Mouse (Mus musculus) midbrain, postnatal 0 days (tissue): ENCODE measurements around the gene Gm26620. TPM values are rescaled to one million over a fixed set of nuclear protein-coding genes. Genes with fewer than 3 reads are reported as not detected.

Experiments
- ATAC-seq: fragments of 200-750 bp; cut with Nextera tagmentation; 2 replicates; pipeline ENCODE4 v1.8.0; 2017; ENCODE audit warnings: moderate number of reproducible peaks, mild to moderate bottlenecking, moderate TSS enrichment, moderate library complexity; ENCODE audit not compliant: low FRiP score
- DNase-seq: peaks from one replicate; pipeline ENCODE4 v3.0.0-alpha.2; 2015; ENCODE audit warnings: low spot score
- H3K27ac ChIP-seq: fragments of 300-500 bp; sonication (generic); 2 replicates; pipeline ENCODE4 v1.5.1; 2014; ENCODE audit warnings: low read depth, mild to moderate bottlenecking, low read length, mixed read lengths
- H3K27me3 ChIP-seq: fragments of 300-500 bp; sonication (generic); 2 replicates; pipeline ENCODE4 v1.6.1; 2014; ENCODE audit warnings: low read length, control low read depth, mixed read lengths; ENCODE audit not compliant: insufficient read depth
- H3K36me3 ChIP-seq: fragments of 300-500 bp; sonication (generic); 2 replicates; pipeline ENCODE4 v1.6.1; 2014; ENCODE audit warnings: low read length, control low read depth, mixed read lengths; ENCODE audit not compliant: insufficient read depth
- H3K4me1 ChIP-seq: fragments of 300-500 bp; sonication (generic); 2 replicates; pipeline ENCODE4 v1.6.1; 2014; ENCODE audit warnings: mild to moderate bottlenecking, control low read depth, antibody characterized with exemption, low read length, mixed read lengths; ENCODE audit not compliant: insufficient read depth
- H3K4me2 ChIP-seq: fragments of 300-500 bp; sonication (generic); 2 replicates; pipeline ENCODE4 v1.6.1; 2014; ENCODE audit warnings: low read depth, mild to moderate bottlenecking, low read length, mixed read lengths; ENCODE audit not compliant: poor library complexity, severe bottlenecking
- H3K4me3 ChIP-seq: fragments of 300-500 bp; sonication (generic); 2 replicates; pipeline ENCODE4 v1.5.1; 2014; ENCODE audit warnings: low read depth, mild to moderate bottlenecking, low read length, moderate library complexity
- H3K9ac ChIP-seq: fragments of 300-500 bp; sonication (generic); replicated peaks from 2 replicates; pipeline ENCODE4 v1.6.1; 2014; ENCODE audit warnings: mild to moderate bottlenecking, low read length, moderate library complexity, mixed read lengths; ENCODE audit not compliant: poor library complexity, severe bottlenecking
- H3K9me3 ChIP-seq: fragments of 300-500 bp; sonication (generic); 2 replicates; pipeline ENCODE4 v1.6.1; 2016; ENCODE audit warnings: low read length, control low read depth
- CTCF ChIP-seq: IDR thresholded peaks from 2 replicates; pipeline ENCODE4 v1.5.1; 2016; ENCODE audit warnings: antibody characterized with exemption, mild to moderate bottlenecking
- WGBS: fragments of 180-500 bp; shearing (Covaris S2); extraction: QIAGEN DNeasy Blood & Tissue Kit; methylation state at CpG from one replicate; pipeline ENCODE4 v1.1.7; 2014; 5-methylcytosine and 5-hydroxymethylcytosine counted together
- polyA plus RNA-seq: library from polyadenylated mRNA; unstranded; fragments of >200 nt; fragmentation: Nextera tagmentation; extraction: Ambion mirVana; gene quantifications from 2 replicates; pipeline ENCODE4 v1.2.1, GENCODE M21; 2015
- total RNA-seq: library from RNA; depleted of rRNA; stranded (reverse); fragments of >200 nt; gene quantifications from 2 replicates; pipeline ENCODE4 v1.2.3, GENCODE M21; 2014

Gene Gm26620
- total and polyA plus RNA-seq, 2 experiments from 2014 or later = 0.77 to 1.6 TPM

DNA sequence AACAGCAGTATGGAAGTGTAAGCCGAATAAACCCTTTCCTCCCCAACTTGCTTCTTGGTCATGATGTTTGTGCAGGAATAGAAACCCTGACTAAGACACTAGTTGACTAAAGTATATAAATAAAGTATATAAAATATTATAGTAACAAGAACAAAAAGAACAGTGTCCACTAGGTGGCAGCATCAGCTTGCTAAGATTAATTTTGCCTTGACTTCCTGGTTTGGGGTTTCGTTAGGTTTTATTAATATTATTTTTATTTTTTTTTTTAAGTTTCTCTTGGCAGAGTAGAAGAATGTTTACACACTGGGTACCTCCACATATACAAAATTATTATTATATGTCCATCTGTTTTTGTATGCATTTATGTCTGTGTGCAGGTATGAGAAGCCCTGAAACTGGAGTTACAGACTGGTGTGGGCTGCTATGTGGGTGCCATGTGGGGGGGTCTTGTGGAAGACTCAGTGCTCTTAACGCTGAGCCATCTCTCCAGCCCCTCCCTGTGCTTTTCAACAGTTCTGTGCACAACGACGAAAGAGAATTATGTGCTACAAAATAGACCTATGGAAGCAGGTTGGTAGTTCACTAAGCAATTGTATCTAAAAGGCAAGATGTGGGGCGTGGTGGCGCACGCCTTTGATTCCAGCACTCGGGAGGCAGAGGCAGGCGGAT lies 16.1 kb downstream of the Gm26620 start:
- Histone ChIP-seq H3K9ac (no peak overlapping the region), H3K4me2 (peak overlapping the region; percentile 18; the same call in 1 of the 2 replicates), H3K27me3 (peaks cover 7% of the 10 kb centered on the region; the same call in 1 of the 2 replicates), H3K4me3 (no peak overlapping the region), H3K4me1 (no peaks in the 10 kb centered on the region), H3K27ac (no peak overlapping the region), H3K9me3 (no peaks in the 10 kb centered on the region), H3K36me3 (no peaks in the 10 kb centered on the region)
- TF ChIP-seq CTCF = peak; percentile 74
- DNase-seq (peak; percentile 84), ATAC-seq (peak; percentile 32; the same call in 1 of the 2 replicates)
- 32% methylated on average over 10 of the region's 10 CpGs for WGBS

DNA sequence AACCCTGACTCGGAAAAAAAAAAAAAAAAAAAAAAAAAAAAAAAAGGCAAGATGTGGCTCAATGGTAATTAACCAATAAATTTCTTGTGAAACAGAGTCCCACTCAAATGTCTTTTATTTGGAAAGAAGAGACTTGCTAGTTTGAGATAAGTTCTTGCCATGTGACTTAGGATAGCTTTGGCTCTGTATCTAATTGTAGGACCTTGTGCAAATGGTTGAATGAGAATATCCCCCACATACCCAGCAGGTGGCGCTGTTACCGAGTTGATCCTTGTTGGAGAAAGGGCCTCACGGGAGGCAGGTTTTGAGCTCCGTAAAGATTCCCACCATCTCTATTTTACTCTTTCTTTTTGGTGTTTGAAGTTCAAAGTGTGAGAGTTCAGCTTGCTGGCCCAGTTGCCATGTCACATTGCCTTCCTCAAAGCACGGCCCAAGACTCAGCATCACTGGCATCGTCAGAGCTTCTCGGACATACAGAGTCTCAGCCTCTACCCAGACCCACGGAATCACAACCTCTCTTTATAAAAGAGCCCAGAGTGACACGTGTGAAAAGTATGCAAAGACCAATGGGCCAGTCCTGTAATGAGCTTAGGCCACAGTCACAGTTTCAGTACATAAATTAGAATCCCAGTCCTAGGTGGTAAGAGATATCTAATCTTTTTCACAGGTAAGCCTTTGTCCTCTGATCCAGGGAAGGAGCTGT lies 16.8 kb downstream of the Gm26620 start:
- Histone ChIP-seq H3K4me3 (no peak overlapping the region), H3K9me3 (no peaks in the 10 kb centered on the region), H3K4me1 (no peaks in the 10 kb centered on the region), H3K36me3 (no peaks in the 10 kb centered on the region), H3K27me3 (peaks cover 7% of the 10 kb centered on the region; the same call in 1 of the 2 replicates), H3K4me2 (0 out of 2 replicates have a peak overlapping the region, but pooled peaks have one; percentile 22), H3K27ac (no peak overlapping the region), H3K9ac (no peak overlapping the region)
- DNase-seq = peak; percentile 90
- peak; percentile 90 for TF ChIP-seq CTCF
- WGBS = 27% methylated on average over 10 of the region's 10 CpGs
- peak; percentile 75; the same call in 1 of the 2 replicates for ATAC-seq

DNA sequence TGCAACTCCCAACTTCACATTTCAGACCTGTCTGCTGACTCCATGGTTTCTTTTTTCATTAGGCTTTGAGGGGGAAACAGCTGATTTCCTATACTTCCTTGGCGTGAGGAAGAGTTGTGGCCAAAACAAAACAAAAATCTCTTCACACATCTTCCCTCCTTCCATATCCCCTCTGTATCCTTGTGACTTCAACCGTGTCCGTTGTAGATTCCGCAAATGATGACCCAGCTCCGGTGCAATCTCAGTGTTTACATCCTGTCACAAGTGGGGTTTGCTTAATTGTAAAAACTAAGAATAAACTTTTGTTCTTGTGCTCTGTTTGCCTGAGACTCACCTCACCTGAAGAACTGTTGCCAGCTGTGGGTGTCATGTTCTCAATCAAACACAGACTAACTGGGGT lies 18.6 kb downstream of the Gm26620 start:
- Histone ChIP-seq H3K9me3 (no peaks in the 10 kb centered on the region), H3K27me3 (peaks cover 14% of the 10 kb centered on the region), H3K27ac (no peak overlapping the region), H3K4me1 (peaks cover 8% of the 10 kb centered on the region; the same call in 1 of the 2 replicates), H3K36me3 (no peaks in the 10 kb centered on the region), H3K4me3 (no peak overlapping the region), H3K9ac (no peak overlapping the region), H3K4me2 (no peak overlapping the region)
- WGBS = 74% methylated on average over 5 of the region's 5 CpGs
- ATAC-seq (no peak), DNase-seq (no peak)
- no peak for TF ChIP-seq CTCF

DNA sequence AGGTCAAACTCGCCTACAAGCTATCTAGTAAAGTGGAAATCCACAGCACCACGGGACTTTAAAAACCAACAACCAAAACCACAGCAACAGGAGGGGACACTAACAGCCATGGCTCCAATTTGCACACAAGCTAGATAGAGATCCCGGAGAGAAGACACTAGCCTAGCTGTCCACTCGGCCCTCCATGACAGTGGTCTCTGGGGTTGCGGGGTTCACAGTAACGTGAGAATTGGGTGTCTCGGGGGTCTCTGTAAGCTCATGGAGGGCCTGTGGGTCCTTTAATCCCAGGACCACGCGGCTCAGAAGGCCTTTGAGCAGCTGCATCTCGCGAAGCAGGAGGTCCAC lies 22.2 kb downstream of the Gm26620 start:
- no peak overlapping the region for H3K27ac ChIP-seq
- ATAC-seq = peak; percentile 48; the same call in 1 of the 2 replicates
- WGBS = 20% methylated on average over 11 of the region's 11 CpGs

DNA sequence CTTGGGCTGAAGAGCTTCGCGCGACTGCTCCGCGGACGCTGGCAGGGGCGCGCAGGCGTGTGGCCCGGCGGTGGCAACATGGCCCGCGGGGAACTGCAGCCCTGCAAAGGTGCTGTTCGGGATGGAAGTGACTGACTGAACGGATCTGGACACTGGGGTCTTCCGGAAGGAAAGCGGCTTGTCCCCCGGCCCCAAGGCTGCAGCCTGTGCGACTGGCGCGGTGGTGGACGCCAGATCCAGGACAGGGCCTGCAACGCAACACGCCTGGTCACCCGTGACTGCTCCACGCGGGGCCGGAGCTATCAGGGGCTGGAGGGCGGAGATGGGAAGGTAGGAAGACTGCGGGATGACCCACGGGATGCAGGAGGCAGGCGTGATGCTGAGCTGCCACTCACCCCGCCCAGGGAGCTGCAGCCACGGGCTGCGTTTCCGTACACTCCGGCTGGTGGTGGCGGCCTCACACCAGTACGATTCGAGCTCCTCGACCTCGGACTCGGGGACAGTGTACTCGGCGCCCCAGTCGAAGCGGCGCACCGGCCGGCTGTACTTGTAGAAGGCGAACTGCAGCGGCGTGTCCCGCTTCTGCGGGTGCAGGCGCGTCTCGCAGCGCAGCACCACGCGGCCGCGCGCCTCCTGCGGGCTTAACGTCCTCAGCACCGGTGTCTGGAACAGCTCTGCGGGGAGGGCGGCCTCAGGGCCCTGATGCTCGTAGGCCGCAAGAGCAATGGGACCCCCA lies 22.8 kb downstream of the Gm26620 start:
- Histone ChIP-seq H3K4me2 (peak overlapping the region; percentile 97), H3K27me3 (peaks cover 17% of the 10 kb centered on the region), H3K27ac (no peak overlapping the region), H3K9ac (peak overlapping the region; percentile 61), H3K4me3 (peak overlapping the region; percentile 62), H3K4me1 (peaks cover 9% of the 10 kb centered on the region; the same call in 1 of the 2 replicates), H3K9me3 (no peaks in the 10 kb centered on the region), H3K36me3 (no peaks in the 10 kb centered on the region)
- under 1% methylated on average over 71 of the region's 71 CpGs for WGBS
- ATAC-seq (peak; percentile 73), DNase-seq (peak; percentile 28)
- TF ChIP-seq CTCF = no peak

More for the DNA sequence above, 22.2 kb downstream of the Gm26620 start:
- Histone ChIP-seq H3K9ac (peak overlapping the region; percentile 61), H3K4me2 (peak overlapping the region; percentile 97), H3K4me1 (peaks cover 9% of the 10 kb centered on the region; the same call in 1 of the 2 replicates), H3K36me3 (no peaks in the 10 kb centered on the region), H3K27me3 (peaks cover 17% of the 10 kb centered on the region), H3K4me3 (peak overlapping the region; percentile 62), H3K9me3 (no peaks in the 10 kb centered on the region)
- TF ChIP-seq CTCF = no peak
- DNase-seq = no peak
